Mouse (Mus musculus): ENCODE results near the gene Tnfrsf13b. TPM values are rescaled to one million over a fixed set of nuclear protein-coding genes. Genes with fewer than 3 reads are reported as not detected.

The Tnfrsf13b gene
- polyA plus RNA-seq (2016; fragmentation: Nextera tagmentation; extraction: Ambion mirVana) = 0.68 and 1.6 TPM in 2 replicates

GRCm38 (mm10) chr11:61126606-61127355, at the start of gene Tnfrsf13b:
Gene Tnfrsf13b, plus strand, starts transcription at chr11:61126755.
- Histone ChIP-seq H3K4me3 (no peak within 1 kb of the TSS), H3K27me3 (no peaks in the 10 kb centered on the region), H3K4me2 (replicated peaks) (no peak within 1 kb of the TSS), H3K9me3 (no peaks in the 10 kb centered on the region), H3K27ac (replicated peaks) (no peak within 1 kb of the TSS), H3K36me3 (no peaks in the 10 kb centered on the region), H3K9ac (replicated peaks) (no peak within 1 kb of the TSS), H3K4me1 (no peaks in the 10 kb centered on the region)
- 84% methylated on average over 23 of the region's 23 CpGs for WGBS
- no peak for ATAC-seq (ENCODE audit: low FRiP score, low read depth)

GRCm38 (mm10) chr11:61081624-61082023, 44.9 kb upstream of the Tnfrsf13b start:
- Histone ChIP-seq H3K9ac (replicated peaks) (no peak overlapping the region), H3K9me3 (no peaks in the 10 kb centered on the region), H3K4me3 (no peak overlapping the region), H3K27ac (replicated peaks) (no peak overlapping the region), H3K4me2 (replicated peaks) (no peak overlapping the region), H3K36me3 (no peaks in the 10 kb centered on the region), H3K4me1 (no peaks in the 10 kb centered on the region), H3K27me3 (no peaks in the 10 kb centered on the region; the same call in 1 of the 2 replicates)
- ATAC-seq (ENCODE audit: low FRiP score, low read depth) = no peak
- WGBS = 81% methylated on average over 2 of the region's 2 CpGs

GRCm38 (mm10) chr11:61090195-61090594, 36.4 kb upstream of the Tnfrsf13b start:
- 65% methylated on average over 7 of the region's 7 CpGs for WGBS
- ATAC-seq (ENCODE audit: low FRiP score, low read depth) = no peak
- no peak overlapping the region for H3K27ac ChIP-seq (replicated peaks)

GRCm38 (mm10) chr11:61091192-61091591, 35.4 kb upstream of the Tnfrsf13b start:
- peaks cover 8% of the 10 kb centered on the region; the same call in 1 of the 2 replicates for H3K4me1 ChIP-seq
- no peak overlapping the region for H3K27ac ChIP-seq (replicated peaks)
- H3K36me3 ChIP-seq = no peaks in the 10 kb centered on the region
- H3K4me3 ChIP-seq = no peak overlapping the region
- H3K27me3 ChIP-seq = 0 out of 2 replicates have a peak, but pooled peaks cover 3% of the 10 kb centered on the region
- no peak overlapping the region for H3K9ac ChIP-seq (replicated peaks)
- H3K9me3 ChIP-seq = 0 out of 2 replicates have a peak, but pooled peaks cover 3% of the 10 kb centered on the region
- peak; percentile 27; the same call in 1 of the 2 replicates for ATAC-seq (ENCODE audit: low FRiP score, low read depth)
- H3K4me2 ChIP-seq (replicated peaks) = no peak overlapping the region
- WGBS = 69% methylated on average over 3 of the region's 3 CpGs

More at GRCm38 (mm10) chr11:61090195-61090594, 36.4 kb upstream of the Tnfrsf13b start:
- Histone ChIP-seq H3K4me3 (no peak overlapping the region), H3K27me3 (no peaks in the 10 kb centered on the region), H3K36me3 (no peaks in the 10 kb centered on the region), H3K9ac (replicated peaks) (no peak overlapping the region; the same call in 1 of the 2 replicates), H3K4me2 (replicated peaks) (no peak overlapping the region), H3K4me1 (peaks cover 8% of the 10 kb centered on the region; the same call in 1 of the 2 replicates), H3K9me3 (0 out of 2 replicates have a peak, but pooled peaks cover 3% of the 10 kb centered on the region)

GRCm38 (mm10) chr11:61091642-61092262, 34.8 kb upstream of the Tnfrsf13b start:
- 0 out of 2 replicates have a peak, but pooled peaks cover 3% of the 10 kb centered on the region for H3K9me3 ChIP-seq
- H3K9ac ChIP-seq (replicated peaks) = 0 out of 2 replicates have a peak overlapping the region, but pooled peaks have one; percentile 15
- 12% methylated on average over 7 of the region's 7 CpGs for WGBS
- ATAC-seq (ENCODE audit: low FRiP score, low read depth) = no peak
- no peak overlapping the region for H3K27ac ChIP-seq (replicated peaks)
- no peak overlapping the region for H3K4me2 ChIP-seq (replicated peaks)
- H3K4me1 ChIP-seq = peaks cover 8% of the 10 kb centered on the region; the same call in 1 of the 2 replicates
- no peaks in the 10 kb centered on the region for H3K36me3 ChIP-seq
- no peak overlapping the region for H3K4me3 ChIP-seq
- 0 out of 2 replicates have a peak, but pooled peaks cover 3% of the 10 kb centered on the region for H3K27me3 ChIP-seq

GRCm38 (mm10) chr11:61098046-61098445, 28.5 kb upstream of the Tnfrsf13b start:
- Histone ChIP-seq H3K9ac (replicated peaks) (no peak overlapping the region), H3K36me3 (no peaks in the 10 kb centered on the region), H3K27me3 (peaks cover 7% of the 10 kb centered on the region; the same call in 1 of the 2 replicates), H3K9me3 (0 out of 2 replicates have a peak, but pooled peaks cover 3% of the 10 kb centered on the region), H3K4me1 (peaks cover 3% of the 10 kb centered on the region), H3K4me2 (replicated peaks) (no peak overlapping the region), H3K4me3 (no peak overlapping the region), H3K27ac (replicated peaks) (no peak overlapping the region)
- ATAC-seq (ENCODE audit: low FRiP score, low read depth) = no peak
- WGBS = 72% methylated on average over 1 of the region's 1 CpGs

GRCm38 (mm10) chr11:61102397-61103339, 23.9 kb upstream of the Tnfrsf13b start:
- peaks cover 10% of the 10 kb centered on the region for H3K4me1 ChIP-seq
- H3K36me3 ChIP-seq = no peaks in the 10 kb centered on the region
- H3K9ac ChIP-seq (replicated peaks) = no peak overlapping the region
- ATAC-seq (ENCODE audit: low FRiP score, low read depth) = no peak
- peaks cover 9% of the 10 kb centered on the region; the same call in 1 of the 2 replicates for H3K27me3 ChIP-seq
- H3K4me3 ChIP-seq = no peak overlapping the region
- no peak overlapping the region for H3K27ac ChIP-seq (replicated peaks)
- 0 out of 2 replicates have a peak overlapping the region, but pooled peaks have one; percentile 1 for H3K4me2 ChIP-seq (replicated peaks)
- no peaks in the 10 kb centered on the region for H3K9me3 ChIP-seq
- WGBS = 48% methylated on average over 13 of the region's 13 CpGs

GRCm38 (mm10) chr11:61104241-61104901, 22.2 kb upstream of the Tnfrsf13b start:
- Histone ChIP-seq H3K4me3 (no peak overlapping the region), H3K9ac (replicated peaks) (no peak overlapping the region), H3K4me2 (replicated peaks) (peak overlapping the region; percentile 29), H3K36me3 (no peaks in the 10 kb centered on the region), H3K27ac (replicated peaks) (no peak overlapping the region), H3K27me3 (peaks cover 9% of the 10 kb centered on the region; the same call in 1 of the 2 replicates), H3K4me1 (peaks cover 10% of the 10 kb centered on the region), H3K9me3 (no peaks in the 10 kb centered on the region)
- 14% methylated on average over 20 of the region's 20 CpGs for WGBS
- peak; percentile 82 for ATAC-seq (ENCODE audit: low FRiP score, low read depth)

GRCm38 (mm10) chr11:61108911-61109361, 17.6 kb upstream of the Tnfrsf13b start:
- Histone ChIP-seq H3K4me3 (no peak overlapping the region), H3K27me3 (peaks cover 12% of the 10 kb centered on the region; the same call in 1 of the 2 replicates), H3K27ac (replicated peaks) (no peak overlapping the region), H3K36me3 (no peaks in the 10 kb centered on the region), H3K4me1 (peaks cover 4% of the 10 kb centered on the region; the same call in 1 of the 2 replicates), H3K9me3 (no peaks in the 10 kb centered on the region), H3K9ac (replicated peaks) (no peak overlapping the region), H3K4me2 (replicated peaks) (no peak overlapping the region)
- no peak for ATAC-seq (ENCODE audit: low FRiP score, low read depth)
- 87% methylated on average over 12 of the region's 12 CpGs for WGBS

GRCm38 (mm10) chr11:61109707-61110106, 16.8 kb upstream of the Tnfrsf13b start:
- H3K27me3 ChIP-seq = peaks cover 12% of the 10 kb centered on the region; the same call in 1 of the 2 replicates
- H3K27ac ChIP-seq (replicated peaks) = no peak overlapping the region
- no peaks in the 10 kb centered on the region for H3K9me3 ChIP-seq
- no peak for ATAC-seq (ENCODE audit: low FRiP score, low read depth)
- 81% methylated on average over 6 of the region's 6 CpGs for WGBS
- no peak overlapping the region for H3K4me2 ChIP-seq (replicated peaks)
- H3K4me3 ChIP-seq = no peak overlapping the region
- H3K9ac ChIP-seq (replicated peaks) = no peak overlapping the region
- peaks cover 1% of the 10 kb centered on the region; the same call in 1 of the 2 replicates for H3K4me1 ChIP-seq
- H3K36me3 ChIP-seq = no peaks in the 10 kb centered on the region
